9 mouse cellular contexts compared by ENCODE assay signal in the genomic region with DNA sequence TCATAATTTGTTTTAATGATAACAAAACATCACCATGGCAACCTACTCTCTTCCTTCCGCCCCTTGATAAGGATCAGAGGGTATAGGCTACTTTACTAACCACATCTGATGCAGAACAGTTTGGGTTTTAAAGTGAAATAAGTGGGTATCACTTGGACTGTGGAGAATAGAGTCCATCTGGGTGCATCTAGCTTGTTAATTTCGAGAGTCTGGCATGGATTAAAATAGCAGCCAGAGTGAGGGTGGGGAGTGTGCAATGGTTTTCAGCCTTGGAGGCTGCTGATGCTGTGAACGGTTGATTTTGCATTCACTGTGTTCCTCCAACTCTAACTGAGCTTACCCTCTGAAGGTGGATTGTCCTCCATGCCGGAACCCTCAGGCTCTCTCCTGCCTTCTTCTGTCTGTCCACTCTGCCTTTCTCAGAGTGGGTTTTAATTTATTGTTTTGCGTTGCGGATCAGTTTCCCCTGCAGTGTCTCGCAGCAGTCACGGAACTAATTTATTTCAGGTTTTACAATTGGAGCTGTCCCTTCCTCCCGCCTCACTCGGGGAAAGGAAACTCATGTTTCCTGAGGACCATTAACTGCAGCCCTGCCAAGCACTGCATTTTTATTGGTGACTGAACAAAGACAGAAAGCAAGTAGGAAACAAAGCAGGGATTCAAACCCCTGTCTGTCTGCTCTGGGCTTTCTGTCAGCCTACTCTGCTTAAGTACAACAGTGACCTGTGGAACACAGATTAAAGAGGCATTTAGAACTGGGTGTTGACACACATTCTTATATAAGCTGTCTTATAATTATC. TPM values are rescaled to one million over a fixed set of nuclear protein-coding genes. Genes with fewer than 3 reads are reported as not detected.
DNase-seq lines count a peak whose midpoint lies in the region; ATAC-seq and TF ChIP-seq lines count a peak whose summit lies in the region.
"Had no signal": no experiment of that assay in that cellular context is flagged by ENCODE, and none has a peak within 500 bp of the region (broad histone marks: within the 10 kb centered on the region; RNA-seq: fewer than 3 reads in every experiment).

No protein-coding gene starts in this region.

- peak overlapping the region; percentile 34 for H3K4me2 ChIP-seq in forebrain, embryonic 16.5 days (ENCODE audit: low read length)
- no peak overlapping the region for H3K4me2 ChIP-seq in stomach, postnatal 0 days (replicated peaks; ENCODE audit: low read depth)
- H3K4me2 ChIP-seq: liver, embryonic 13.5 days had no signal

- H3K27ac ChIP-seq in forebrain, embryonic 16.5 days (ENCODE audit: low read length), result peak overlapping the region; percentile 29
- peak overlapping the region; percentile 86 for H3K27ac ChIP-seq in limb, embryonic 10.5 days
- H3K27ac ChIP-seq in stomach, postnatal 0 days (replicated peaks), result 0 out of 2 replicates have a peak overlapping the region, but pooled peaks have one; percentile 13
- H3K27ac ChIP-seq: liver, embryonic 13.5 days had no signal

- H3K4me1 ChIP-seq in forebrain, embryonic 16.5 days (replicated peaks; ENCODE audit: control insufficient read depth, insufficient read depth, low read length), result peaks cover 43% of the 10 kb centered on the region
- peaks cover 94% of the 10 kb centered on the region for H3K4me1 ChIP-seq in limb, embryonic 10.5 days
- peaks cover 2% of the 10 kb centered on the region; the same call in 1 of the 2 replicates for H3K4me1 ChIP-seq in stomach, postnatal 0 days (replicated peaks; ENCODE audit: control insufficient read depth, insufficient read depth)

- peak overlapping the region; percentile 15 for H3K9ac ChIP-seq in forebrain, embryonic 16.5 days (replicated peaks; ENCODE audit: low read depth, low read length)
- no peak overlapping the region for H3K9ac ChIP-seq in stomach, postnatal 0 days (ENCODE audit: low read length)
- H3K9ac ChIP-seq: liver, embryonic 13.5 days had no signal

- H3K36me3 ChIP-seq in forebrain, embryonic 16.5 days (ENCODE audit: control insufficient read depth, insufficient read depth), result no peaks in the 10 kb centered on the region
- H3K36me3 ChIP-seq in limb, embryonic 10.5 days, result peaks cover 9% of the 10 kb centered on the region
- H3K36me3 ChIP-seq in stomach, postnatal 0 days (ENCODE audit: control insufficient read depth, insufficient read depth, low read length), result no peaks in the 10 kb centered on the region

- H3K9me3 ChIP-seq in forebrain, embryonic 16.5 days (ENCODE audit: control insufficient read depth, low read length), result no peaks in the 10 kb centered on the region
- no peaks in the 10 kb centered on the region for H3K9me3 ChIP-seq in limb, embryonic 10.5 days (replicated peaks)
- H3K9me3 ChIP-seq in stomach, postnatal 0 days (ENCODE audit: control insufficient read depth, low read length), result no peaks in the 10 kb centered on the region

- H3K27me3 ChIP-seq in forebrain, embryonic 16.5 days (replicated peaks; ENCODE audit: control insufficient read depth, insufficient read depth, low read length), result no peaks in the 10 kb centered on the region
- no peaks in the 10 kb centered on the region for H3K27me3 ChIP-seq in limb, embryonic 10.5 days (ENCODE audit: low read depth, poor library complexity, severe bottlenecking)
- no peaks in the 10 kb centered on the region for H3K27me3 ChIP-seq in stomach, postnatal 0 days (ENCODE audit: control insufficient read depth, insufficient read depth, low read length)
- H3K27me3 ChIP-seq: liver, embryonic 13.5 days had no signal

- TF ChIP-seq CTCF in stomach, postnatal 0 days (IDR thresholded peaks at IDR 0.05; ENCODE audit: low read depth), result no peak

- ATAC-seq in forebrain, embryonic 16.5 days, result peak; percentile 67
- no peak for ATAC-seq in stomach, postnatal 0 days (ENCODE audit: low FRiP score, low TSS enrichment)

- no peak overlapping the region for H3K4me3 ChIP-seq in forebrain, embryonic 16.5 days (replicated peaks; ENCODE audit: low read length)
- peak overlapping the region; percentile 29; the same call in 1 of the 2 replicates for H3K4me3 ChIP-seq in limb, embryonic 10.5 days
- H3K4me3 ChIP-seq in stomach, postnatal 0 days (ENCODE audit: low read depth, low read length), result no peak overlapping the region
- H3K4me3 ChIP-seq: liver, embryonic 13.5 days had no signal

- peak; percentile 26 for DNase-seq in kidney, adult 11 months
- no peak for DNase-seq in kidney, adult 18-20 months
- peak; percentile 56 for DNase-seq in Muller cell, postnatal 12 days (ENCODE audit: inconsistent ontology term)
- DNase-seq in limb, embryonic 10.5 days (ENCODE audit: low spot score), result peak; percentile 42
- no peak for DNase-seq in stomach, postnatal 0 days (ENCODE audit: low spot score)
- no peak for DNase-seq in cerebellum, adult 8-10 months
- no peak for DNase-seq in adrenal gland, postnatal 10 days
- DNase-seq: liver, embryonic 13.5 days had no signal

- TF ChIP-seq EP300 in stomach, postnatal 0 days (optimal IDR thresholded peaks at IDR 0.05), result no peak

- WGBS in forebrain, embryonic 16.5 days, result 6% methylated on average over 10 of the region's 10 CpGs
- 17% methylated on average over 10 of the region's 10 CpGs for WGBS in limb, embryonic 10.5 days
- WGBS in stomach, postnatal 0 days, result 48% methylated on average over 10 of the region's 10 CpGs

RNA-seq across cellular contexts. Expression of gene Sept11, which starts 40.4 kb away (rescaled TPM):
- 175 and 198 TPM in 2 replicates for polyA plus RNA-seq in forebrain, embryonic 16.5 days (2015; fragmentation: Nextera tagmentation; extraction: Ambion mirVana)
- 340 and 390 TPM in 2 replicates for polyA plus RNA-seq in limb, embryonic 10.5 days (2016; fragmentation: Nextera tagmentation; extraction: Ambion mirVana)
- polyA plus RNA-seq in stomach, postnatal 0 days (2015; fragmentation: Nextera tagmentation; extraction: Ambion mirVana), result 37.9 and 42.5 TPM in 2 replicates
- total RNA-seq in adrenal gland, postnatal 10 days (2021), result 10 to 100 TPM; 67.7 to 77.8 TPM

Comparison
In these comparisons a context has a peak if more than half of its experiments do, and no peak if none do; other contexts are left out.
1. DNase-seq: peak in kidney, adult 11 months (single experiment), Muller cell, postnatal 12 days (single experiment) and limb, embryonic 10.5 days (single experiment); none in kidney, adult 18-20 months (single experiment), stomach, postnatal 0 days (single experiment), cerebellum, adult 8-10 months (single experiment) and adrenal gland, postnatal 10 days (single experiment).
2. H3K27ac ChIP-seq: peak in every context shown above with its lines; median percentile 86 in limb, embryonic 10.5 days; 29 in forebrain, embryonic 16.5 days; 13 in stomach, postnatal 0 days.